Mouse (Mus musculus) E14TG2a.4 (cell line): Measurements from ENCODE around the gene Obsl1.

Source experiments
- CTCF ChIP-seq: conservative IDR thresholded peaks from 2 replicates; pipeline ENCODE4 v1.5.1; 2014; ENCODE audit warnings: low read length
- POU5F1 ChIP-seq: IDR thresholded peaks from 2 replicates; pipeline ENCODE4 v1.6.1; 2014; ENCODE audit warnings: low read length, borderline replicate concordance

GRCm38 (mm10) chr1:75519576-75519975, 13.3 kb upstream of the Obsl1 start:
- TF ChIP-seq CTCF (no peak), POU5F1 (no peak)
